In the genomic region with DNA sequence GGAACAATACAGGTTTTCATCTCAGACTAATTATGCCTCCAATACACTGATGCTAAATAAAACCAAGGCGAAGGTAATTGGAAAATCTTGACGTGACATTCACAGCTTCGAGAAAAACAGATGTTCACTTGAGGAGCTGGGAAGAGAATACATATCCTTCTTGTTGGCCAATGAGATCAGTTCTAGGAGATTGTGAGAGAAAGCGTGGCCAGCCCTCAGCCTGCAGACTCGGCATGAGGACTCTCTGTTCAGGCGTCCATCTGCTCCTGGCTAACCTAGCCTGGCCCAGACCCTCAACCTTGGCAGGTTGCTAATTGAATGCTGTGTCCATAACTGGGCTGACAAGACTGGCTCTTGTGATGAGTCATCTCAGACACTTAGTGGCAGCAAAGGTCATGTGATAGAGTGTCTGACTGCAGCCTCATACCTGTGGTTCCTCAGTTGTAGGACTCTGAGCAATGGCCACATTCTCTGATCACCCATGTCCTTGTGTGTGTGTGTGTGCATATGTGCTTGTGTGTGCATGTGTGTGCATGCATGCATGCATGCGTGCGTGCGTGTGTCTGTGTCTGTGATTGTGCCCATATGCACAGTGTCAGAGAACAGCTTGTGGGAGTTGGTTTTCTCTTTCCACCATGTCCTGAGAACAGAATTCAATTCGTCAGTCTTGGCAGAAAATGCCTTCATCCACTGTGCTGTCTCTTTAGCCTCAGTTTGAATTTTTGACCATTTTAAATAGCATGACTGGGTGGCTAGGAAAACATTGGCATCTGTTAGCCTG, we compare ENCODE assay signal across 18 mouse cellular contexts.
DNase-seq lines count a peak whose midpoint lies in the region; ATAC-seq lines count a peak whose summit lies in the region.
"Had no signal": no experiment of that assay in that cellular context is flagged by ENCODE, and none has a peak within 500 bp of the region (broad histone marks: within the 10 kb centered on the region; RNA-seq: fewer than 3 reads in every experiment).

No protein-coding gene starts in this region.

- no peak overlapping the region for H3K4me3 ChIP-seq in hindbrain, embryonic 16.5 days (ENCODE audit: low read length)
- H3K4me3 ChIP-seq in hindbrain, embryonic 11.5 days (ENCODE audit: low read depth, low read length): no peak overlapping the region
- H3K4me3 ChIP-seq in megakaryocyte, embryonic 14.5 days (replicated peaks): peak overlapping the region; percentile 29
- H3K4me3 ChIP-seq: heart, embryonic 12.5 days; myocyte had no signal

- no peak overlapping the region for H3K9ac ChIP-seq in hindbrain, embryonic 16.5 days (ENCODE audit: low read depth, low read length)
- H3K9ac ChIP-seq in hindbrain, embryonic 11.5 days (ENCODE audit: low read depth, low read length): no peak overlapping the region
- H3K9ac ChIP-seq: heart, embryonic 12.5 days; liver, postnatal 0 days had no signal

- peak; percentile 77 to 85 for DNase-seq in cerebellum, postnatal 14 days
- DNase-seq in hindbrain, embryonic 11.5 days (ENCODE audit: low spot score): no peak
- peak; percentile 53 for DNase-seq in telencephalon, adult 2 months (ENCODE audit: low read depth, low spot score)
- DNase-seq: adrenal gland, adult 2 months; cerebellum, adult 9-11 months; kidney, adult 2 months; kidney, postnatal 25 days; liver; liver, postnatal 0 days; thymus, adult 18-20 months had no signal

- no peaks in the 10 kb centered on the region for H3K36me3 ChIP-seq in hindbrain, embryonic 16.5 days (ENCODE audit: control insufficient read depth, insufficient read depth, low read length)
- no peaks in the 10 kb centered on the region for H3K36me3 ChIP-seq in hindbrain, embryonic 11.5 days (ENCODE audit: control insufficient read depth, insufficient read depth, low read length)
- H3K36me3 ChIP-seq in megakaryocyte, embryonic 14.5 days (replicated peaks; ENCODE audit: low read length): no peaks in the 10 kb centered on the region
- H3K36me3 ChIP-seq: heart, embryonic 12.5 days had no signal

- H3K27ac ChIP-seq in hindbrain, embryonic 16.5 days (ENCODE audit: low read depth, low read length): no peak overlapping the region
- no peak overlapping the region for H3K27ac ChIP-seq in hindbrain, embryonic 11.5 days (ENCODE audit: low read depth, low read length)

- peaks cover 2% of the 10 kb centered on the region; the same call in 1 of the 2 replicates for H3K4me1 ChIP-seq in hindbrain, embryonic 16.5 days (ENCODE audit: control insufficient read depth, insufficient read depth, low read depth, low read length)
- no peaks in the 10 kb centered on the region for H3K4me1 ChIP-seq in hindbrain, embryonic 11.5 days (replicated peaks; ENCODE audit: control insufficient read depth, insufficient read depth, low read length)
- H3K4me1 ChIP-seq in megakaryocyte, embryonic 14.5 days: no peaks in the 10 kb centered on the region
- H3K4me1 ChIP-seq: heart, embryonic 12.5 days had no signal

- H3K27me3 ChIP-seq in hindbrain, embryonic 16.5 days (replicated peaks; ENCODE audit: control insufficient read depth, insufficient read depth, low read length): no peaks in the 10 kb centered on the region
- H3K27me3 ChIP-seq in hindbrain, embryonic 11.5 days (ENCODE audit: control insufficient read depth, insufficient read depth, low read length): no peaks in the 10 kb centered on the region
- H3K27me3 ChIP-seq in megakaryocyte, embryonic 14.5 days (replicated peaks): no peaks in the 10 kb centered on the region

- H3K4me2 ChIP-seq in hindbrain, embryonic 16.5 days (ENCODE audit: low read length): no peak overlapping the region
- H3K4me2 ChIP-seq in hindbrain, embryonic 11.5 days (replicated peaks; ENCODE audit: low read depth, low read length): no peak overlapping the region
- H3K4me2 ChIP-seq: heart, embryonic 12.5 days; midbrain, embryonic 11.5 days had no signal

- ATAC-seq in cerebellum, adult (ENCODE audit: insufficient number of reproducible peaks, low FRiP score, low TSS enrichment): no peak
- ATAC-seq in hindbrain, embryonic 16.5 days: peak; percentile 63
- no peak for ATAC-seq in hindbrain, embryonic 11.5 days (ENCODE audit: low FRiP score)
- ATAC-seq in megakaryocyte, adult 5-6 weeks (ENCODE audit: poor library complexity, severe bottlenecking): no peak
- ATAC-seq in monocyte, adult 5-6 weeks (replicated peaks; ENCODE audit: insufficient number of reproducible peaks, low FRiP score, low TSS enrichment, poor library complexity, severe bottlenecking): no peak
- ATAC-seq: liver, postnatal 0 days had no signal

- no peaks in the 10 kb centered on the region for H3K9me3 ChIP-seq in hindbrain, embryonic 16.5 days (ENCODE audit: control insufficient read depth, low read length)
- no peaks in the 10 kb centered on the region for H3K9me3 ChIP-seq in hindbrain, embryonic 11.5 days (ENCODE audit: control insufficient read depth, low read length)
- H3K9me3 ChIP-seq in megakaryocyte, embryonic 14.5 days: peaks cover 20% of the 10 kb centered on the region
- H3K9me3 ChIP-seq: heart, embryonic 12.5 days had no signal

- WGBS in hindbrain, embryonic 16.5 days: 82% methylated on average over 10 of the region's 10 CpGs
- 88% methylated on average over 10 of the region's 10 CpGs for WGBS in hindbrain, embryonic 11.5 days
